ENCODE assay signal across 8 mouse cellular contexts in the genomic region with DNA sequence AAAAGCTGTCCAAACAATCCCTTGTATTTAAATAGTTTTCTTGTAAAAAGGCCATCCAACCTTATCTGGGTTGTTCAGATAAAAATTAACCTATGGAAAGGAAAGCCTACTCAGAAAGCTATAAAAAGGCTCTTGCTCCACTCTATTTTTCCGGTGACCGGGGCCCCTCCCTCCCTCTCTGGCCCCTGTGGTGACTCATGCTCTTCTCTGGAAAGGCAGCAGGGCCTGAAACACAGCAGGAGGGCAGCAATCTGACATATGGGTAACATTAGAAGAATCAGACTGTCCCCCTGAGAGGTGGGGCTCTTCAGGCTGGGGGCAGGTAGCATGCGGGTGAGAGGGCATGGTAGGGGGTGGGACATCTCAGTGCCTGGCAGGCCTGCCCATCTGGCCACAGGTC.
DNase-seq lines count a peak whose midpoint lies in the region; ATAC-seq lines count a peak whose summit lies in the region.

No protein-coding gene starts in this region.

- H3K9ac ChIP-seq in heart, embryonic 14.5 days (ENCODE audit: low read length) = peak overlapping the region; percentile 56

- H3K4me1 ChIP-seq in heart, embryonic 14.5 days (ENCODE audit: control insufficient read depth in 2 of 2, insufficient read depth in 2 of 2, low read length in 2 of 2) = peaks cover 44 to 55% of the 10 kb centered on the region in 2 experiments

- peak overlapping the region; percentile 51 for H3K4me2 ChIP-seq in heart, embryonic 14.5 days (ENCODE audit: low read length)

- H3K27me3 ChIP-seq in heart, embryonic 14.5 days (ENCODE audit: control insufficient read depth, insufficient read depth, low read length) = no peaks in the 10 kb centered on the region

- peak; percentile 72 for ATAC-seq in heart, embryonic 14.5 days (ENCODE audit: insufficient number of reproducible peaks, insufficient read depth, low FRiP score, low read depth)
- peak; percentile 50 for ATAC-seq in megakaryocyte progenitor cell, adult 5-6 weeks (replicated peaks; ENCODE audit: poor library complexity)

- 1% methylated on average over 3 of the region's 3 CpGs for WGBS in heart, embryonic 14.5 days
- 7% methylated on average over 3 of the region's 3 CpGs for WGBS in large intestine, adult 2 months

- peak overlapping the region; percentile 88 to 90 for H3K27ac ChIP-seq in heart, embryonic 14.5 days (replicated peaks in 1 of 2; ENCODE audit: control insufficient read depth in 1 of 2, insufficient read depth in 1 of 2, low read depth in 2 of 2, low read length in 2 of 2)

- no peaks in the 10 kb centered on the region for H3K36me3 ChIP-seq in heart, embryonic 14.5 days (ENCODE audit: control insufficient read depth, insufficient read depth, low read length)

- DNase-seq in ovary, postnatal 36 days (ENCODE audit: low spot score) = peak; percentile 37
- no peak for DNase-seq in ovary, postnatal 10 days (ENCODE audit: low spot score)
- peak; percentile 52 for DNase-seq in embryo, embryonic 11 days
- peak; percentile 75 for DNase-seq in large intestine, adult 2 months (ENCODE audit: low read depth, low spot score)
- DNase-seq in frontal cortex, postnatal 14 days (ENCODE audit: low spot score in 2 of 2) = no peak
- no peak for DNase-seq in layer of hippocampus, adult 18-20 months (ENCODE audit: low spot score in 2 of 2)

- no peak overlapping the region for H3K4me3 ChIP-seq in heart, embryonic 14.5 days (ENCODE audit: control insufficient read depth in 1 of 2, insufficient read depth in 1 of 2, low read depth in 1 of 2, low read length in 2 of 2)

- H3K9me3 ChIP-seq in heart, embryonic 14.5 days (ENCODE audit: control insufficient read depth, low read length) = no peaks in the 10 kb centered on the region

Comparison
In these comparisons a context has a peak if more than half of its experiments do, and no peak if none do; other contexts are left out.
1. DNase-seq: peak in ovary, postnatal 36 days (single experiment), embryo, embryonic 11 days (single experiment) and large intestine, adult 2 months (single experiment); none in ovary, postnatal 10 days (single experiment), frontal cortex, postnatal 14 days (0 of 2) and layer of hippocampus, adult 18-20 months (0 of 2).